Mouse (Mus musculus) large intestine, adult 2 months (tissue): Measurements from ENCODE around the gene Mmp9. TPM values are rescaled to one million over a fixed set of nuclear protein-coding genes. Genes with fewer than 3 reads are reported as not detected.

ENCODE experiments used
- DNase-seq: peaks from one replicate; pipeline ENCODE4 v3.0.0-alpha.2; 2012; ENCODE audit warnings: low read depth, low spot score
- WGBS: fragments of 180-500 bp; shearing (Covaris S2); methylation state at CpG from one replicate; pipeline ENCODE4 v1.1.7; 2018; 5-methylcytosine and 5-hydroxymethylcytosine counted together
- polyA plus RNA-seq: library from polyadenylated mRNA; depleted of rRNA; stranded (reverse); fragments of >200 nt; gene quantifications from 2 replicates; pipeline ENCODE4 v1.2.3, GENCODE M21; 2012

The Mmp9 gene
- polyA plus RNA-seq, 1 experiment = 6.9 TPM

- no peak for DNase-seq
- WGBS = 12% methylated on average over 25 of the region's 25 CpGs
Measured at GRCm38 (mm10) chr2:164948962-164949361, 8.4 kb downstream of the Mmp9 start.

GRCm38 (mm10) chr2:164950501-164950900 lies 9.9 kb downstream of the Mmp9 start:
- WGBS = 24% methylated on average over 13 of the region's 13 CpGs
- DNase-seq = no peak

DNA sequence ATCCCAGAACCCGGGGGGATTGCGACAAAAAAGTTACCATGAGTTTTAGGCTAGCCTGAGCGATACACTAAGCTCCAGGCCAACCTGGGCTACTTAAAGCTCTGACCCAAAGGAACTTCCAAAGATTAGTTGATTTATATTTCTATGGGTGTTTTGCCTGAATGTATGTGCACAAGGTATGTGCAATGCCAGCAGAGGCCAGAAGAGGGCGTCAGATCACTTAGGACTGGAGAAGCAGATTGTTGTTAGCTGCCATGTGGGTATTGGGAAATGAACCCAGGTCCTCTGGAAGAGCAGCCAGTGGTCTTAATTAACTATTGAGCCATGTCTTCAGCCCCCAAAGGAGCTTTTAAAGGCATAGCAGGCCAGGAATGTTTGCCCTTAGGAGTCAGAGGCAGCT lies 11.2 kb downstream of the Mmp9 start:
- no peak for DNase-seq
- 79% methylated on average over 4 of the region's 4 CpGs for WGBS

DNA sequence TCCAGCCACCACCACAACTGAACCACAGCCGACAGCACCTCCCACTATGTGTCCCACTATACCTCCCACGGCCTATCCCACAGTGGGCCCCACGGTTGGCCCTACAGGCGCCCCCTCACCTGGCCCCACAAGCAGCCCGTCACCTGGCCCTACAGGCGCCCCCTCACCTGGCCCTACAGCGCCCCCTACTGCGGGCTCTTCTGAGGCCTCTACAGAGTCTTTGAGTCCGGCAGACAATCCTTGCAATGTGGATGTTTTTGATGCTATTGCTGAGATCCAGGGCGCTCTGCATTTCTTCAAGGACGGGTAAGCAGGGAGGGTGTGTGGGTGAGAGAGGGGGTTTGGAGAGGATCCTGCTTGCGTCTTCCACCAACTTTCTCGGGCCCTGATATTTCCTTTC lies 11.9 kb downstream of the Mmp9 start:
- no peak for DNase-seq
- 37% methylated on average over 13 of the region's 13 CpGs for WGBS

DNA sequence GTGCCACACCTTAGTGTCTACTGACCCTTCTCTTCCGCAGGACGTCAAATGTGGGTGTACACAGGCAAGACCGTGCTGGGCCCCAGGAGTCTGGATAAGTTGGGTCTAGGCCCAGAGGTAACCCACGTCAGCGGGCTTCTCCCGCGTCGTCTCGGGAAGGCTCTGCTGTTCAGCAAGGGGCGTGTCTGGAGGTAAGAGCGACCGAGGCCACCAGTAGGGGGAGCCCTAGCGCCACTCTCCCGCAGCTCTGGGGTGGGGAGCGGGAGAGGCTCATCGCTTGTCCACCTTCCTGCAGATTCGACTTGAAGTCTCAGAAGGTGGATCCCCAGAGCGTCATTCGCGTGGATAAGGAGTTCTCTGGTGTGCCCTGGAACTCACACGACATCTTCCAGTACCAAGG lies 12.6 kb downstream of the Mmp9 start:
- no peak for DNase-seq
- 2% methylated on average over 21 of the region's 21 CpGs for WGBS

DNA sequence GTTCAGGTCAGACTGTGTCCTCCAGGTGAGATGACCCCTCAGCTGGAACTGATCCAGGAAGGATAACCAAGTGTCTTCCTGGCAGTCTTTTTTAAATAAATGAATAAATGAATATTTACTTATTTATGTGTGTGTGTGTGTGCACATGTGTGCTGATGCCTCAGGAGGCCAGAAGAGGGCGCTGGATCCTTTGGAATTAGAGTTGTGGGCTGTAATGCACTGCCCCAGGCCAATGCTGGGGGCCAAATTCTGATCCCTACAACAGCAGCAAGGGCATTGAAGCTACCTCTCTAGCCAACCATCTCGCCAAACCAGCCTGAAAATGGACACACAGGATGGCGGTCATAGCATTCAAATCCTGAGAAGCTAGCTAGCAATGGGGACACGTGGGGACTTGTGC lies 15.1 kb downstream of the Mmp9 start:
- no peak for DNase-seq
- WGBS = 70% methylated on average over 4 of the region's 4 CpGs

DNA sequence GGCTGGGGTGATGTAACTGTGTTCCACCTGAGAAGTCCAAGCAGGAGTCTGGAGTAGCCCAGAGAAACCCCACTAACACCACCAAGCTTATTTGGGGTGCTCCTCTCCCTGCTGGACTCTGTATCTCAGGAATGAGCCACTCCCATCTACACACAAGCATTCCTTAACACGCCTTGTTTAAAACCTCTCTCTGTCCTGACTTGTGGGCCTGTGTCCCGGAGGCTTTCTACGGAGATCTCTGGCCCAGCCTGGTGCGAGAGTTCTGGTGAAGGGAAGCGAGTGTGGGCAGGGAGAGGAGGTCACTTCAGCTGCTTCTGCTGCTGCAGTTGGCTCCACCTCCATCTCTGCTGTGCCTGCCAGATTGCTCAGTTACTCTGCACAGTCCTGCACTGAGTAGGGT lies 15.6 kb downstream of the Mmp9 start:
- WGBS = 33% methylated on average over 5 of the region's 5 CpGs
- no peak for DNase-seq

DNA sequence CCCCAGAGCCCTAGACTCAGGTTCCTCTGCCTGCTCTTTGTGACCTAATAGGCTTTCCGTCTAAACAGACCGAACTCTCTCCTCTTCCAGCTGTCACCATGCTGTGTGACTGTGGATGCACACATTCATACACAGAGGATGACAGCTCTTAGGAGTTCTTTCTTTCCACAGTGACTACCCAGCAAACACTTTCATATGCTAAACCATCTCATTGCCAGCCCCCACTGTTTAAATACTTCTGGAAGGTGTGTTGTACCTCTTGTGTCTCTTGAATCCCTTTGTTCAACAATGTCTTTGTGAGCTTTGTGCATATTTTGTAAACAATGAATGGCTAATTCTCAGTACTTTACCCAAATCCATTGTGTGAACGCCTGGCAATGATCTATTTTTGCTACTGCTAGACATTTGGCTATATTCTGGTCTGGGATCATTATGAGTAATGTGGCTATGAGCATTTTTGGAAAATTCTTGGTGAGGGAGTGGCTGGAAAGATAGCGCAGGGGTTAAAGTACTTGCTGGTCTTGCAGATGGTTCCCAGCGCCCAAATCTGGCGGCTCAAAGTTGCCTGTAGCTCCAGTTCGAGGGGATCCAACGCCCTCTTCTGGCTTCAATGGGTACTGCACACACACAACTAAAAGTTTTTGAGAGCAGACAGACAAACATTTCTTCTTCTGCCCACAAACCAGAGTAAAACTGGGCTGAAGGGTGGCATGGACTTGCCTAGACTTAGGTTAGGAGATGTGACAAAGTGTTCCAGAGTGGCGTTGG lies 17.2 kb downstream of the Mmp9 start:
- 65% methylated on average over 9 of the region's 9 CpGs for WGBS
- DNase-seq = no peak

DNA sequence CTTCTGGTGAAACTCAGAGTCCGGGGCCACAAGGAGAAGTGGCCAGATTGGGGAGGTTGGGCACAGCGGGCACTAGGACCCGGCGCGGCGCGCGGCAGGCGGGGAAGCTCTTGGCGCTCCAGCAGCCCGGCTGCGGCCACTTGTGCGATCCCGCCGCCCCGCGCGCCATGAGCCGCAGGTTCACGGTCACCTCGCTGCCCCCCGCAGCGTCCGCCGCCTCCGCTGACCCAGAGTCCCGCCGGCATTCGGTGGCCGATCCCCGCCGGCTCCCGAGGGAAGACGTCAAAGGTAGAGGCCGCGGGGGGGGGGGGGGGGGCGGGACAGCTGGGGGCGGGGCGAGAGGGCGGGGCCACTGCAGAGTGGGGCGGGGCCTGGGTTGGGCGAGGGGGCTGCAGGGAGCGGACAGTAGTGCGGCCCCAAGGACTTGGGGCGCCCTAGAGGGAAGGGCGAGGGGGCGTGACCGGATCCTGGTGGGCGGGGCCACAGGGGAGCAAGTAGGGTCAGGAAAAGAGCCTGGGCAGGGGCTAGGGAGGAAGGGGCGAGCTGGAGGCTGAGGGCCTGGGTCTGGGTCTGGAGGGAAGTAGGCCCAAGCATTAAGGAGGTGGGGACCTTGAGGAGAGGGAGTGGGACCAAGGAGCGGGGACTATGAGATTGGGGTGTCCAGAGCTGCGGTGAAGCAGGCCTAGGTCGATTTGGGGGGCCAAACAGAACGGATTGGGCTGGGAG lies 20.3 kb downstream of the Mmp9 start, which contains the start of gene Slc12a5:
Gene Slc12a5, plus strand, starts transcription at position 87 of the 726 bp plus-strand sequence.
- no peak for DNase-seq
- 3% methylated on average over 46 of the region's 54 CpGs for WGBS

- no peak for DNase-seq
- WGBS = 11% methylated on average over 17 of the region's 17 CpGs
Measured at GRCm38 (mm10) chr2:164961506-164962182, 21.1 kb downstream of the Mmp9 start.

DNA sequence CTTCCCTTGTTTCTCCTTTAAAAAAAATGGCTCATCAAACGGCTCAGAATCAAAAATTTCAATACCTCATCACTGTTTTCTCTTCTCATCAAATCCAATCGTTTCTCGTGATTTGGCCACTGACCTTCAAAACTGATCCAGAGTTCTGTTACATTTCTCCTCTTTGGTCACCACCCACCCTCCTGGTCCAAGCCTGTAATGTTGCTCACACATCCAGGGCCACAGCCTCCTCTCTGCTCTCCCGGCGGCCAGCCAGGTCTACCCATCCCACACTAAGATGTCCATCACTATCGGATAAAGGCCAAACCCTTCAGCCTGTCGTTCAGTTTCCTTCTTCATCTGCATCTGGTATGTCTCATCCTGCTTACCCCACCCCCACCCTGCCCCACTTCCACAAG lies 21.6 kb downstream of the Mmp9 start:
- DNase-seq = no peak
- 43% methylated on average over 7 of the region's 7 CpGs for WGBS

DNA sequence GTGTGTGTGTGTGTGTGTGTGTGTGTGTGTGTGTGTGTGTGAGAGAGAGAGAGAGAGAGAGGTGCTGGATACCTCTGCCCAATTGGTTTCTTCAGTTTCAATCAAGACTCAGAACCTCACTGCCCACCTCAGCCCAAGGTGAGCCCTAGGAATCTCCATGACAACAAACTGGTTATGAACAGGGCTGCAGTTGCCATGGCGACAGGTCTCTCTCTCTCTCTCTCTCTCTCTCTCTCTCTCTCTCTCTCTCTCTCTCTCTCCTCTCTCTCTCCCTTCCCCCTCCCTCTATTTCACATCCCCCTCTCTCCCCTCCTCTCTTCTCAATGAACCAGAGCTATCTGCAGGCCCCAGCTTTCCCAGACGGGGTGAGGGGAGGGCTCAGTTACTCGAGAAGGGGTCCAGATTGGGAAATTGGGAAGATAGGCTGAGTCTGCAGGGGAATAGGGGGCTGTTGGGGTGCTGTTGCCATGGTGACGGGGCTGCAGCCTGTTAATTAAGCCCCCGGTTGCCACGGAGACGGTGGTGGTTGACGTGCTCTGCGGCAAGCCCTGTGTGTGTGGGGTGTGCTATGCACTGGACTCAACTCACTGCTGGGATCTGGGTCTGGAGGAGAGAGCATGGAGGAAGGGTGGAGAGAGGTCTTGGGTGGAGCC lies 23.8 kb downstream of the Mmp9 start:
- WGBS = 56% methylated on average over 9 of the region's 9 CpGs
- DNase-seq = no peak

GRCm38 (mm10) chr2:164964981-164965380 lies 24.4 kb downstream of the Mmp9 start:
- 96% methylated on average over 1 of the region's 1 CpGs for WGBS

GRCm38 (mm10) chr2:164966381-164966780 lies 25.8 kb downstream of the Mmp9 start:
- no peak for DNase-seq
- WGBS = 23% methylated on average over 8 of the region's 8 CpGs

More at GRCm38 (mm10) chr2:164964981-164965380, 24.4 kb downstream of the Mmp9 start:
- no peak for DNase-seq

DNA sequence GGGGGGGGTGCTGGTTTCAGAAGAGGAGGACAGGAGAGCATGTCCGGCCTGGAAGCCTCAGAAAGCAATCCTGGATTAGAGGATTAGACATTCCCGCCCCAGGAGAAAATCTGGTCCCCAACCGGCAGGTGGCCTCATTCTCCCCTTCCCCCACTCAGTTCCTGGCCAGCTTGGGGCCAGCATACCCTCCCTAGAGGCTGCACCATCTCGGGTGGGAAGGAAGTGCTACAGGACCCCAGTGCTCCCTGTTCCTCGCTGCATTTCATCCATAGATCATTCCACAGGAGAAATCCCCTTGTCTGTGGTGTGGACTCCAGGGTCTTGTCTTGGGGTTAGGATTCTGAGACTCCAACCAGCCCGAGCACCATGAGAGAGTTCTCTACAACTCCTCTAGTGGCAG lies 26.6 kb downstream of the Mmp9 start:
- no peak for DNase-seq
- WGBS = 20% methylated on average over 6 of the region's 6 CpGs

- DNase-seq = no peak
- 5% methylated on average over 62 of the region's 65 CpGs for WGBS
Measured at GRCm38 (mm10) chr2:164967761-164968440, 27.3 kb downstream of the Mmp9 start.

DNA sequence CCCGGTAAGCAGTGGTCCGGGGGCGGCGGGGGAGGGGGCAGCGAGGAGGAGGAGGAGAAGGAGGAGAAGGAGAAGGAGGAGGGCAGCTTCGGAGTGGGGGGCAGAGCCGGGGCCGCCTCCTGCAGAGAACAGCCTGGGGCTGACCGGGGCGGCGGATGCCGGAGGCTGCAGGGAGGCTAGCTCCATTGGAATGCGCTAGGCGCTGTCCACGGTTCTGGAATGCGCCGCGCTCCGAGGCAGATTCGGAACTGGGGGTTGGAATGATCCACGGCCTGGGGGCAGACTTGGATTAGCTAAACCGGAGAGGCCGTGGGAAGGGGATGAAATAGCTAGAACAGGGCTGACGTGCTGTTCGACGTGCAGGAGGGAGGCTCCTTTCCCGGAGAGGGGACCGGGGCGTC lies 27.9 kb downstream of the Mmp9 start:
- WGBS = 4% methylated on average over 29 of the region's 29 CpGs
- DNase-seq = no peak

- WGBS = 10% methylated on average over 21 of the region's 21 CpGs
- no peak for DNase-seq
Measured at GRCm38 (mm10) chr2:164969348-164969781, 28.8 kb downstream of the Mmp9 start.

DNA sequence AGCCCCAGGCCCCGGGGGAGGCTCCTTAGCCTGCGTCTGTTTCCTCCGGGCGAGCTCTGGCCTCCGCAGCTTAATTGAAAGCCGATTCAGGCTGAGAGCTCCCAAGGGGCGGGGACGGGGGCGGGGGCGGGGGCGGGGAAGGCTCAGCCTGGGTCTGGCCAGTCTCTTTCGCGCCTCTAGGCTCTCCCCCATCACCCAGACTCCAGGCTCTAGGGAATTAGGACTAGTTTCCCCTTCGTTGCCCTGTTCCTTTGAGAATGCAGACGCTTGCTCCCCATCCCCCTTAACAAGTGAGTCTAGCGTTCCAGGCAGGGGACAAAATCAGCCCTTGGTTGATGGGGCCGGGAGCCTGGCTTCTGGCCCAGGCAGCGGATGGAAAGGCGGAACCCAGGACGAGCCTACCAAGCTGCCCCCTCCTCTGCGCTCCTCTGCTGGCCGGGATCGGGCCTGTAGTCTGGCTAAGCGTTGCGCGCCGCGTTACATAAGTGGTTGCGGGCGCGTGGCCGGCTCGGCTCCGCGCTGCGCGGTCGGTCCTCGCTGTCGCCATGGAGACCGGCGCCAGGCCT lies 30.1 kb downstream of the Mmp9 start:
- 3% methylated on average over 42 of the region's 42 CpGs for WGBS
- no peak for DNase-seq
